Mouse (Mus musculus) myocyte (in vitro differentiated cells): ENCODE data around the gene Mettl15. TPM values are rescaled to one million over a fixed set of nuclear protein-coding genes. Genes with fewer than 3 reads are reported as not detected.
"Not testable (repeated sequence)": the region's sequence is repeated elsewhere in the genome, so short reads cannot be mapped to it uniquely, and the experiment has no call there.

ENCODE experiments used
- H3K27me3 ChIP-seq: one replicate; pipeline ENCODE4 v1.6.1; 2011; ENCODE audit not compliant: control insufficient read depth, insufficient read depth, insufficient read length
- H3K36me3 ChIP-seq: one replicate; pipeline ENCODE4 v1.6.1; 2011; ENCODE audit not compliant: control insufficient read depth, insufficient read depth
- H3K4me2 ChIP-seq: one replicate; pipeline ENCODE4 v1.6.1; 2011; ENCODE audit warnings: low read depth, control low read depth
- H3K4me3 ChIP-seq: one replicate; pipeline ENCODE4 v1.5.1; 2011; ENCODE audit warnings: mild to moderate bottlenecking, control low read depth, moderate library complexity
- H3K79me2 ChIP-seq: one replicate; pipeline ENCODE4 v1.6.1; 2011; ENCODE audit not compliant: control insufficient read depth, insufficient read depth
- H3ac ChIP-seq: one replicate; pipeline ENCODE4 v1.6.1; 2011; ENCODE audit not compliant: control insufficient read depth, insufficient read length
- CEBPB ChIP-seq: IDR thresholded peaks from 2 replicates; pipeline ENCODE4 v1.6.1; 2011; ENCODE audit warnings: mild to moderate bottlenecking, moderate library complexity; ENCODE audit not compliant: poor library complexity, insufficient read depth, severe bottlenecking
- E2F4 ChIP-seq: IDR thresholded peaks from one replicate; pipeline ENCODE4 v1.6.1; 2011; ENCODE audit warnings: mild to moderate bottlenecking, control low read depth, moderate library complexity; ENCODE audit not compliant: insufficient read depth
- MAX ChIP-seq: IDR thresholded peaks from one replicate; pipeline ENCODE4 v1.6.1; 2011; ENCODE audit warnings: low read depth, mild to moderate bottlenecking, control low read depth
- MYOD1 ChIP-seq, 3 experiments: IDR thresholded peaks; one replicate each; pipeline ENCODE4 v1.6.1; 2011; ENCODE audit warnings: control low read depth in 2 of 3, low read depth in 2 of 3, mild to moderate bottlenecking in 2 of 3, moderate library complexity in 1 of 3; ENCODE audit not compliant: insufficient read length in 2 of 3, control insufficient read depth in 1 of 3
- MYOG ChIP-seq, 3 experiments: IDR thresholded peaks; one replicate each; pipeline ENCODE4 v1.6.1; 2011; ENCODE audit warnings: control low read depth in 2 of 3, low read depth in 2 of 3, mild to moderate bottlenecking in 2 of 3; ENCODE audit not compliant: insufficient read length in 2 of 3, control insufficient read depth in 1 of 3, insufficient read depth in 1 of 3
- POLR2A ChIP-seq: IDR thresholded peaks from one replicate; pipeline ENCODE4 v1.6.1; 2011; ENCODE audit warnings: low read depth, mild to moderate bottlenecking, control low read depth, moderate library complexity; ENCODE audit not compliant: insufficient read length
- POLR2AphosphoS2 ChIP-seq: IDR thresholded peaks from one replicate; pipeline ENCODE4 v1.6.1; 2011; ENCODE audit warnings: low read depth, control low read depth; ENCODE audit not compliant: insufficient read length
- REST ChIP-seq: IDR thresholded peaks from one replicate; pipeline ENCODE4 v1.6.1; 2011; ENCODE audit warnings: mild to moderate bottlenecking, control low read depth, moderate library complexity; ENCODE audit not compliant: insufficient read depth, insufficient read length
- SRF ChIP-seq: IDR thresholded peaks from one replicate; pipeline ENCODE4 v1.6.1; 2011; ENCODE audit warnings: low read depth; ENCODE audit not compliant: control insufficient read depth, insufficient read length
- TCF12 ChIP-seq: IDR thresholded peaks from one replicate; pipeline ENCODE4 v1.6.1; 2011; ENCODE audit warnings: mild to moderate bottlenecking, control low read depth; ENCODE audit not compliant: poor library complexity, insufficient read depth, severe bottlenecking
- TCF3 ChIP-seq: IDR thresholded peaks from one replicate; pipeline ENCODE4 v1.6.1; 2011; ENCODE audit warnings: low read depth, control low read depth; ENCODE audit not compliant: insufficient read length
- USF1 ChIP-seq: IDR thresholded peaks from one replicate; pipeline ENCODE4 v1.6.1; 2011; ENCODE audit warnings: low read depth, mild to moderate bottlenecking, control low read depth, moderate library complexity
- polyA plus RNA-seq: library from polyadenylated mRNA; unstranded; fragments of >200 nt; fragmentation: generic; extraction: Trizol; gene quantifications from one replicate; pipeline ENCODE4 v1.2.1, GENCODE M21; 2012; ENCODE audit warnings: missing spikeins

The Mettl15 gene
- polyA plus RNA-seq, 1 experiment = 5.6 TPM

DNA sequence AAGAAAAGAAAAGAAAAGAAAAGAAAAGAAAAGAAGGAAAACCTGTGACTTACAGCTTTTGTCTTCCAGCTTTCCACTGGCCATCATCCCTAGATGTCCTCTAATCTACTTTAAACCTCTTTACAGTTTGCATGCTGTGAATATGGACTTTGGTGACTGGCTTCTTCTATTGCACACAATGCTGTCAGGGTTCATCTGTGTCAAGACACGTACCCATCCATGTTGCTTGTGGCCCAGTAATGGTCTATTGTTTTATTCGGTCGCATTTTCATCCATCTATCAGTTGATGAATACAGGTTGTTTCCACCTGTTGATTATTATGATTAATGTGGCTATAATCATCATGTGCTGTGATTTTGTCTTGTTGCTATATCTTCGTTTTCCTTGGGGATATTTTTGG, 46.7 kb downstream of the Mettl15 start:
- TF ChIP-seq E2F4 (no peak), MAX (no peak), USF1 (no peak), POLR2A (no peak)
- no peaks in the 10 kb centered on the region for H3K79me2 ChIP-seq
- H3K36me3 ChIP-seq = no peaks in the 10 kb centered on the region
- H3K27me3 ChIP-seq = no peaks in the 10 kb centered on the region
- no peak overlapping the region for H3K4me2 ChIP-seq
- H3K4me3 ChIP-seq = no peak overlapping the region
- no peak overlapping the region for H3ac ChIP-seq

DNA sequence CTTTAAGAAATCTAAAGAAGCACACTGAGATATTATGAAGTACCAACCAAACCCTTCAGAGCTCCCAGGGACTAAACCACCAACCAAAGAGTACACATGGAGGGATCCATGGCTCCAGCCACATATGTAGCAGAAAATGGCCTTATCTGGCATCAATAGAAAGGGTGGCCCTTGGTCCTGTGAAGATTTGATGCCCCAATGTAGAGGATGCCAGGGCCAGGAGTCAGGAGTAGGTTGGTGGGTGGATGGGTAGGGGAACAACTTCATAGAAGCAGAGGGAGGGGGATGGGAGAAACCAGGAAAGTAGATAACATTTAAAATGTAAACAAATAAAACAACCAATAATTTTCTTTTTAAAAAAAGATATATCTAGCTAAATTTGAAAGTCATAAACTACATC, 50.1 kb downstream of the Mettl15 start:
- Histone ChIP-seq H3K27me3 (no peaks in the 10 kb centered on the region), H3K36me3 (no peaks in the 10 kb centered on the region), H3ac (no peak overlapping the region), H3K4me3 (no peak overlapping the region), H3K79me2 (no peaks in the 10 kb centered on the region), H3K4me2 (no peak overlapping the region)
- TF ChIP-seq USF1 (no peak), MYOG (IDR thresholded peaks at IDR 0.05; ENCODE audit: control insufficient read depth in 1 of 3, insufficient read depth in 1 of 3, insufficient read length in 2 of 3, low read depth in 2 of 3) (no peak), POLR2A (no peak), POLR2AphosphoS2 (no peak), TCF12 (no peak)

DNA sequence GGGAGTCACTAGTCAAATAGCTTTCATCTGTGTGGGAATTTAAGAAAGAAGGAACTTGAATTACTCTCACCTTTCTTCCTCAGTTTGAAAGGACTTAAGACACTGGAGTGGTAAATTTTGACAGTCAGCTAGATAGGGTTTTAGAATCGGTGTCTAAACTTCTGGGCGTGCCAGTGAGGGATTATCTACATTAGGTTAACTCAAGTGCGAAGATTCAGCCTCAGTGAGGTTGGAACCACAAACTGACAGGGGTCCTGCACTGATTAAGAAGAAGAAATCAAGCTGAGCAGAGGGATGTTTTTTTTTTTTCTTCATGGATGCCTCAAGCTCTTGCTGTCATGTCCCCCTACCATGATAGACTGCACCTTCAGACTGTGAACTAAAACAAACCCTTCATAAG, 53.4 kb downstream of the Mettl15 start:
- H3K4me2 ChIP-seq = no peak overlapping the region
- no peak overlapping the region for H3ac ChIP-seq
- no peaks in the 10 kb centered on the region for H3K36me3 ChIP-seq
- H3K79me2 ChIP-seq = no peaks in the 10 kb centered on the region
- H3K4me3 ChIP-seq = no peak overlapping the region
- H3K27me3 ChIP-seq = no peaks in the 10 kb centered on the region
- TF ChIP-seq TCF3 = no peak
- TF ChIP-seq MYOD1 (IDR thresholded peaks at IDR 0.05; ENCODE audit: control insufficient read depth in 1 of 3, insufficient read length in 2 of 3, low read depth in 2 of 3) = no peak
- no peak for TF ChIP-seq POLR2A
- TF ChIP-seq USF1 = no peak

- Histone ChIP-seq H3K36me3 (no peaks in the 10 kb centered on the region), H3ac (no peak overlapping the region), H3K4me2 (no peak overlapping the region), H3K79me2 (no peaks in the 10 kb centered on the region), H3K27me3 (no peaks in the 10 kb centered on the region), H3K4me3 (no peak overlapping the region)
- TF ChIP-seq MYOD1 (IDR thresholded peaks at IDR 0.05; ENCODE audit: control insufficient read depth in 1 of 3, insufficient read length in 2 of 3, low read depth in 2 of 3) (no peak), SRF (no peak), CEBPB (no peak), POLR2AphosphoS2 (no peak), USF1 (no peak), E2F4 (no peak), MAX (no peak), REST (no peak), MYOG (IDR thresholded peaks at IDR 0.05; ENCODE audit: control insufficient read depth in 1 of 3, insufficient read depth in 1 of 3, insufficient read length in 2 of 3, low read depth in 2 of 3) (no peak), POLR2A (no peak)
Observed at GRCm38 (mm10) chr2:109221470-109221869, 59.1 kb downstream of the Mettl15 start.

GRCm38 (mm10) chr2:109216678-109217077, 63.9 kb downstream of the Mettl15 start:
- not testable (repeated sequence) for H3K79me2 ChIP-seq

DNA sequence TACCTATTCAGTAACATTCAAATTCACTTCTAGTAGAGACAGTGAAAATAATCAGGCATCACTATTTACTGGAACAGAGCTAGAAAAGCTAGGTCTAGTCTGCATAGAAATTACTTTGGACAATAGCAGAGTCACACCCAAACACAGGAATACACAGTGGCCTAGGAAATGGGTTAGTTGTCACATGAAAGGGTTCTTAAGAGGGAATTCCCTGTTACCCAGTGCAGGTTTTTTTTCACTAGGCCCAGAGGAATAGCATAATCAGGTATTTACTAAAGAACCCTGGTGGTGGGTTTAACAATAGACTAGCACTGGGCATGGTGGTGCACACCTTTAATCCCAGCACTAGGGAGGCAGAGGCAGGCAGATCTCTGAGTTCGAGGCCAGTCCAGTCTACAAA, 69.9 kb downstream of the Mettl15 start:
- H3K36me3 ChIP-seq, H3K4me3 ChIP-seq, H3K79me2 ChIP-seq, H3K4me2 ChIP-seq, H3K27me3 ChIP-seq, H3ac ChIP-seq: not testable (repeated sequence)

More at GRCm38 (mm10) chr2:109216678-109217077, 63.9 kb downstream of the Mettl15 start:
- not testable (repeated sequence) for H3ac ChIP-seq, H3K27me3 ChIP-seq, H3K36me3 ChIP-seq, H3K4me2 ChIP-seq, H3K4me3 ChIP-seq

- TF ChIP-seq POLR2A = no peak
- no peak for TF ChIP-seq TCF3
- TF ChIP-seq USF1 = no peak
- TF ChIP-seq POLR2AphosphoS2 = no peak
- TF ChIP-seq CEBPB = no peak
- no peak for TF ChIP-seq MAX
- TF ChIP-seq MYOD1 (IDR thresholded peaks at IDR 0.05; ENCODE audit: control insufficient read depth in 1 of 3, insufficient read length in 2 of 3, low read depth in 2 of 3) = no peak
- TF ChIP-seq TCF12 = no peak
- TF ChIP-seq REST = no peak
- no peak for TF ChIP-seq E2F4
- TF ChIP-seq MYOG (IDR thresholded peaks at IDR 0.05; ENCODE audit: control insufficient read depth in 1 of 3, insufficient read depth in 1 of 3, insufficient read length in 2 of 3, low read depth in 2 of 3) = no peak
- no peak for TF ChIP-seq SRF
- H3K36me3 ChIP-seq = no peaks in the 10 kb centered on the region
- H3K79me2 ChIP-seq = no peaks in the 10 kb centered on the region
- H3K4me2 ChIP-seq = no peak overlapping the region
- H3ac ChIP-seq = no peak overlapping the region
- H3K4me3 ChIP-seq = no peak overlapping the region
- no peaks in the 10 kb centered on the region for H3K27me3 ChIP-seq
Observed at GRCm38 (mm10) chr2:109208032-109208431, 72.5 kb downstream of the Mettl15 start.
